Mouse (Mus musculus): ENCODE measurements around the gene Slc23a4.

Gene Slc23a4

GRCm38 (mm10) chr6:34910371-34911219 lies 77.6 kb downstream of the Slc23a4 start, which contains the start of gene Wdr91:
TSS of gene Wdr91 (minus strand) at chr6:34910876.
- peak; percentile 86 for ATAC-seq (ENCODE audit: low TSS enrichment)

GRCm38 (mm10) chr6:34909631-34910345 lies 78.4 kb downstream of the Slc23a4 start:
- peak; percentile 45 for ATAC-seq (ENCODE audit: low TSS enrichment)

- ATAC-seq (ENCODE audit: low TSS enrichment): no peak
Measured at GRCm38 (mm10) chr6:34907696-34908260, 80.4 kb downstream of the Slc23a4 start.

- ATAC-seq (ENCODE audit: low TSS enrichment): no peak
Measured at GRCm38 (mm10) chr6:34907121-34907614, 81.0 kb downstream of the Slc23a4 start.

GRCm38 (mm10) chr6:34906661-34907060 lies 81.5 kb downstream of the Slc23a4 start:
- ATAC-seq (ENCODE audit: low TSS enrichment): 0 out of 2 replicates have a peak, but pooled peaks have one; percentile 5

- ATAC-seq (ENCODE audit: low TSS enrichment): no peak
Measured at GRCm38 (mm10) chr6:34906125-34906524, 82.1 kb downstream of the Slc23a4 start.

- ATAC-seq (ENCODE audit: low TSS enrichment): no peak
Measured at GRCm38 (mm10) chr6:34904361-34904760, 83.8 kb downstream of the Slc23a4 start.

- ATAC-seq (ENCODE audit: low TSS enrichment): no peak
Measured at GRCm38 (mm10) chr6:34903851-34904250, 84.4 kb downstream of the Slc23a4 start.

GRCm38 (mm10) chr6:34903441-34903840 lies 84.8 kb downstream of the Slc23a4 start:
- no peak for ATAC-seq (ENCODE audit: low TSS enrichment)

- no peak for ATAC-seq (ENCODE audit: low TSS enrichment)
Measured at GRCm38 (mm10) chr6:34902578-34902977, 85.6 kb downstream of the Slc23a4 start.

GRCm38 (mm10) chr6:34901911-34902444 lies 86.2 kb downstream of the Slc23a4 start:
- ATAC-seq (ENCODE audit: low TSS enrichment): peak; percentile 79

GRCm38 (mm10) chr6:34900990-34901389 lies 87.2 kb downstream of the Slc23a4 start:
- no peak for ATAC-seq (ENCODE audit: low TSS enrichment)

- ATAC-seq (ENCODE audit: low TSS enrichment): no peak
Measured at GRCm38 (mm10) chr6:34899127-34899526, 89.1 kb downstream of the Slc23a4 start.

- ATAC-seq (ENCODE audit: low TSS enrichment): no peak
Measured at GRCm38 (mm10) chr6:34896168-34896780, 91.9 kb downstream of the Slc23a4 start.

- no peak for ATAC-seq (ENCODE audit: low TSS enrichment)
Measured at GRCm38 (mm10) chr6:34895569-34895968, 92.6 kb downstream of the Slc23a4 start.

All from frontal cortex, adult (tissue).